Mouse (Mus musculus) small intestine, adult 2 months (tissue): Measurements from ENCODE around the gene Tspan9.

Experiments used
- CTCF ChIP-seq: fragments of 200-500 bp; IDR thresholded peaks from 2 replicates; pipeline ENCODE4 v1.5.1; 2012; ENCODE audit warnings: low read depth, mild to moderate bottlenecking, control low read depth, inconsistent platforms, low read length, moderate library complexity, mixed read lengths; ENCODE audit not compliant: insufficient replicate concordance, insufficient read length; ENCODE audit errors: extremely low read depth
- POLR2A ChIP-seq: fragments of 200-500 bp; IDR thresholded peaks from 2 replicates; pipeline ENCODE4 v1.6.1; 2012; ENCODE audit warnings: low read depth, mild to moderate bottlenecking, control low read depth, inconsistent platforms, low read length, moderate library complexity

GRCm38 (mm10) chr6:128022207-128022606 is 121.2 kb downstream of the Tspan9 start:
- TF ChIP-seq POLR2A (no peak), CTCF (no peak)
